Mouse (Mus musculus) brain, adult 10 weeks (tissue): Measurements from ENCODE around the gene Olfr735. TPM values are rescaled to one million over a fixed set of nuclear protein-coding genes. Genes with fewer than 3 reads are reported as not detected.

ENCODE experiments used
- polyA plus RNA-seq: library from polyadenylated mRNA; stranded (reverse); fragments of 350-450 nt; fragmentation: Illumina TruSeq; extraction: RNeasy Lipid Tissue Mini Kit (QIAGEN cat#74804); gene quantifications from one replicate; pipeline ENCODE4 v1.2.3, GENCODE M21; 2015; ENCODE audit warnings: low read depth, low replicate concordance

The Olfr735 gene
- polyA plus RNA-seq = not detected

DNA sequence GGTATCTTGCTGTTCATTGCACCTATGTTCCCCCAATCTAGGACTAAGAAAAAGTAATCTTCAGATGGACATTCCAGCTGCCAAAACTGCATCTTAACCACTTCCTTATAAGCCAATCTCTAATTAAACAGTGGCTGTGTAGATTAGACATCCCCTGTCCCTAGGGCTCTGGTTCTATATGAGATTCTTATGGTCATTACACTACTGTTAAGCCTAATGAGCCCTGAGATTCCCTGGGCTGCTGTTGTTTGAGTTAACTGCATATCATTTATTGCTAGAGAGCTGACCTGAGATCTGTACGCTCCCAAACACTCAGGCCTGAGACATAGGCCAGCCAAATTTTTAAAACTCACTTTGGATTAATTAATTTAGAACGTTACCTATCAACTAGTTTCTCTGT is at the start of gene Olfr735:
Gene Olfr735, minus strand, starts transcription at position 77 of the 400 bp plus-strand sequence.

DNA sequence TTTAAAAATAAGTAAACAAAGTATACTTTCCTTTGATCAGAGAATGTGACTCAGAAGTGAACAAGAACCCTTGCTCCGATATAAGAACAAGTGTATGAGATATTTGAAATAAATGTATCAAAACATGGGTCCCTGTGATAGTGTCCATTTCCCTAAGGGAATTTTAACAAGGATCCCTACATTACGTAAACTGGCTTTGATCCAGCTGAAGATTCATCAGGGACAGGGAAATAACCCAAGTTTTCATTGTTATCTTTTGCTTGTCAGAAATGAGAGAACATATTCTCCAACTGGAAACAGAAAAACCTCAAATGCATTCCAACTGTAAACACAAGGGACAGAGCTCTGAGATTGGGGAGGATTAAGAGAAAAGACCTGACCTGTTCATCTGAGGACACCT is 32.2 kb upstream of the Olfr735 start, which contains the start of gene Olfr736:
Gene Olfr736, plus strand, starts transcription at position 301 of the 400 bp plus-strand sequence.

DNA sequence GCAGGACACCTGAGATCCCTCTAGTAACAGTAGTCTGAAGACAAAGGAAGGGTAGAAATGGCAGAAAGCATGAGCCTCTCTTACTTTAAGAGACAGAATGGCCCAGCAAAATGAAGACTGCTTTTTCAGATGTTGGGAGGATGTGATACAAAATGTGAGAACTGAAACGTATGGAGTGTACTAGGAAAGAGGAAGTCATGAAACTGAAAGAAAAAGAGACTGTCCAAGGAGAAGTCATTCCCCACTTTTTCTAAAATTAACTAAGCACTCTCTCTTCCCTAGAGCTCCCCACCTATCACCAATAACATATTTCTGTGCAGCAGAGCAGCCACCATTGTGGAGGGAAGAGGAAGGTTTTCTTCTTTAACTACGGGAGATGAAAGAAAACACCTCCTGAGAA is 8.9 kb upstream of the Olfr735 start, which contains the start of gene Tlr11:
Gene Tlr11, plus strand, starts transcription at position 322 of the 400 bp plus-strand sequence.

DNA sequence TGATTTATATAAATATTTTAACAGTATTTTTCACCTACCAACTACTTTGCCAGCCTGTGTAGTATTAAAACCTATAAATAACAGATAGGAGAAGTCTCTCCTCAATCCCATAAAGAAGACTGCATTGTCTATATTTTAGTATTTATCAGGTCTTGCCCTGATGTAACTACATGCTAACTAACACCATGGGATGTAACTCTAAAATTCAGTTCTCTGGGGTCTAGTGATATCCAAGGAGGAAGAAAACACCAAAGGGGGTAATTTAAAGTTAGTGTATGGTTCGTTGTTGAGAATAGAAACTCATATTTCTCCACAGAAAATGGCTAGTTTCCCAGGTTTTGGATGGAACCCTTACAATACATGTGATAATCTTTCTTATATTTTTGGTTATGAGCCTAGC is 22.0 kb downstream of the Olfr735 start, which contains the start of gene Olfr734:
Gene Olfr734, minus strand, starts transcription at position 101 of the 400 bp plus-strand sequence.

DNA sequence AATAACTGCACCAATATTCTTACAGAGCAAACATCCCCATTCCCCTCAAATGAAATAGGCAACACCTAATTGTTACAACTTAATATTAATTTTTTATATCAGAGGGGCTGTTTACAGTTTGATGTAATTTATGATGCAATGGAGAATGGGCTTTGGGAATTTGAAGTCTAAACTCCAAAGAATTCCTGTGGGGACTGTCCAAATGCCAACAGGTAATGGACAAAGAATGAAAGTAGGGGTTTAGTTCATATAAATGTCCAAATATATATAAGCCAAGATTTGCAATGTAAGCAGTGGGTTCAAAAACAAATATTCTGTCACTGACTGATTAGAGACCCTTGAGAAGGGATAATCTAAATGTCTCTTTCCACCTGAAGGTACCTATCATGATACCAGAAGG is 47.2 kb downstream of the Olfr735 start, which contains the start of gene Olfr733:
Gene Olfr733, minus strand, starts transcription at position 101 of the 400 bp plus-strand sequence.

Other genes starting within 250 kb of the Olfr735 start
- gene Olfr727, start 225.7 kb downstream of the Olfr735 start, polyA plus RNA-seq = not detected
- not detected for gene Olfr728, start 206.2 kb downstream of the Olfr735 start, polyA plus RNA-seq
- gene Olfr729, start 196.0 kb downstream of the Olfr735 start, polyA plus RNA-seq = not detected
- gene Olfr730, start 160.7 kb downstream of the Olfr735 start, polyA plus RNA-seq = not detected
- not detected for gene Olfr731, start 107.0 kb downstream of the Olfr735 start, polyA plus RNA-seq
- not detected for gene Olfr732, start 64.7 kb downstream of the Olfr735 start, polyA plus RNA-seq
- not detected for gene Olfr733, start 47.4 kb downstream of the Olfr735 start, polyA plus RNA-seq
- not detected for gene Olfr734, start 22.1 kb downstream of the Olfr735 start, polyA plus RNA-seq
- not detected for gene Tlr11, start 9.0 kb upstream of the Olfr735 start, polyA plus RNA-seq
- gene Olfr736, start 32.3 kb upstream of the Olfr735 start, polyA plus RNA-seq = not detected
- not detected for gene Olfr738, start 58.7 kb upstream of the Olfr735 start, polyA plus RNA-seq
- not detected for gene Olfr739, start 69.8 kb upstream of the Olfr735 start, polyA plus RNA-seq
- gene Olfr740, start 96.7 kb upstream of the Olfr735 start, polyA plus RNA-seq = not detected
- gene Olfr741, start 123.9 kb upstream of the Olfr735 start, polyA plus RNA-seq = not detected
- gene Olfr742, start 154.7 kb upstream of the Olfr735 start, polyA plus RNA-seq = not detected
- gene Olfr743, start 173.0 kb upstream of the Olfr735 start, polyA plus RNA-seq = not detected